Mouse (Mus musculus) kidney, postnatal 0 days (tissue): ENCODE measurements around the gene Cipc. TPM values are rescaled to one million over a fixed set of nuclear protein-coding genes. Genes with fewer than 3 reads are reported as not detected.

Source experiments
- ATAC-seq: fragments of 200-750 bp; cut with Nextera tagmentation; replicated peaks from 2 replicates; pipeline ENCODE4 v1.8.0; 2017; ENCODE audit warnings: low read depth, moderate number of reproducible peaks, moderate TSS enrichment, moderate library complexity; ENCODE audit not compliant: low FRiP score
- DNase-seq: peaks from one replicate; pipeline ENCODE4 v3.0.0-alpha.2; 2016; ENCODE audit warnings: low spot score
- H3K27ac ChIP-seq: fragments of 300-500 bp; sonication (generic); 2 replicates; pipeline ENCODE4 v1.5.1; 2014; ENCODE audit warnings: mild to moderate bottlenecking
- H3K27me3 ChIP-seq: fragments of 300-500 bp; sonication (generic); 2 replicates; pipeline ENCODE4 v1.6.1; 2014; ENCODE audit warnings: low read length, mixed read lengths; ENCODE audit not compliant: insufficient read depth
- H3K36me3 ChIP-seq: fragments of 300-500 bp; sonication (generic); 2 replicates; pipeline ENCODE4 v1.6.1; 2014; ENCODE audit warnings: low read length, mixed read lengths; ENCODE audit not compliant: insufficient read depth
- H3K4me1 ChIP-seq: fragments of 300-500 bp; sonication (generic); replicated peaks from 2 replicates; pipeline ENCODE4 v1.6.1; 2014; ENCODE audit warnings: antibody characterized with exemption, low read length, mixed read lengths; ENCODE audit not compliant: insufficient read depth
- H3K4me2 ChIP-seq: fragments of 300-500 bp; sonication (generic); 2 replicates; pipeline ENCODE4 v1.6.1; 2014; ENCODE audit warnings: mild to moderate bottlenecking, low read length, moderate library complexity, mixed read lengths
- H3K4me3 ChIP-seq: fragments of 300-500 bp; sonication (generic); replicated peaks from 2 replicates; pipeline ENCODE4 v1.5.1; 2014; ENCODE audit warnings: low read depth, low read length
- H3K9ac ChIP-seq: fragments of 300-500 bp; sonication (generic); 2 replicates; pipeline ENCODE4 v1.6.1; 2014; ENCODE audit warnings: low read depth, low read length
- H3K9me3 ChIP-seq: fragments of 300-500 bp; sonication (generic); replicated peaks from 2 replicates; pipeline ENCODE4 v1.6.1; 2016; ENCODE audit warnings: low read length, inconsistent platforms, mixed read lengths
- CTCF ChIP-seq: IDR thresholded peaks from 2 replicates; pipeline ENCODE4 v1.5.1; 2016; ENCODE audit warnings: antibody characterized with exemption, low read depth, mild to moderate bottlenecking, moderate library complexity
- WGBS: fragments of 180-500 bp; shearing (Covaris S2); extraction: QIAGEN DNeasy Blood & Tissue Kit; methylation state at CpG from one replicate; pipeline ENCODE4 v1.1.7; 2014; 5-methylcytosine and 5-hydroxymethylcytosine counted together
- polyA plus RNA-seq: library from polyadenylated mRNA; unstranded; fragments of >200 nt; fragmentation: Nextera tagmentation; extraction: Ambion mirVana; gene quantifications from 2 replicates; pipeline ENCODE4 v1.2.1, GENCODE M21; 2015

Gene Cipc
- polyA plus RNA-seq, 1 experiment from 2014 or later = 14.8 TPM

GRCm38 (mm10) chr12:86938571-86938970 lies 8.3 kb upstream of the Cipc start:
- no peak for DNase-seq
- whole genome bisulfite sequencing = 78% methylated on average over 9 of the region's 9 CpGs
- Histone ChIP-seq H3K4me1 (no peaks in the 10 kb centered on the region), H3K4me3 (no peak overlapping the region), H3K36me3 (no peaks in the 10 kb centered on the region), H3K27ac (no peak overlapping the region), H3K27me3 (no peaks in the 10 kb centered on the region), H3K9me3 (no peaks in the 10 kb centered on the region), H3K9ac (no peak overlapping the region), H3K4me2 (no peak overlapping the region)
- no peak for TF ChIP-seq CTCF
- ATAC-seq = no peak

DNA sequence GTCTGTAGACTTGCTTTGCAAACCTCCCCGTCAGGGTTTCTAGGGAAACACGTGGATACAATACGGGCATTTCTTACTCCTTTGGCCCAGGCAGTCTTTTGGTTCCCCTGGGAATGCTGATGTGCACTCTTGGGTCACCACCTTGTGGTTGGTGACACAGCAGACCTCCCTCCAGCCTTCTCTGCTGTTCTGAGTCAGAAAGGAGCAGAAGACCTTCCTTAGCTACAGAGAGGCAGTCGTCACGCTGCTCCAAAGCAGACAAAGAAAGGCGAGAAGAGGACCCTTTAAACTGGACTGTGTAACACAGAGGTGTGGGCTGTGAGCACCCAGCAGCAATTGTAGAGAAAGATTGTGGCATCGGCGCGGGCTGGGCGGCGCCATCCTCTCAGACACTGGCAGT lies 5.7 kb upstream of the Cipc start:
- H3K4me3 ChIP-seq = no peak overlapping the region
- H3K27me3 ChIP-seq = no peaks in the 10 kb centered on the region
- TF ChIP-seq CTCF = no peak; the same call in 1 of the 2 replicates
- H3K9me3 ChIP-seq = no peaks in the 10 kb centered on the region
- no peak overlapping the region for H3K9ac ChIP-seq
- 38% methylated on average over 11 of the region's 11 CpGs for WGBS
- no peak overlapping the region for H3K27ac ChIP-seq
- no peak for ATAC-seq
- H3K36me3 ChIP-seq = no peaks in the 10 kb centered on the region
- no peaks in the 10 kb centered on the region for H3K4me1 ChIP-seq
- H3K4me2 ChIP-seq = no peak overlapping the region
- DNase-seq = no peak

GRCm38 (mm10) chr12:86941734-86942486 lies 4.9 kb upstream of the Cipc start:
- Histone ChIP-seq H3K27me3 (no peaks in the 10 kb centered on the region), H3K4me3 (no peak overlapping the region), H3K27ac (no peak overlapping the region), H3K9ac (no peak overlapping the region), H3K4me2 (no peak overlapping the region), H3K36me3 (no peaks in the 10 kb centered on the region), H3K9me3 (no peaks in the 10 kb centered on the region), H3K4me1 (no peaks in the 10 kb centered on the region)
- no peak for TF ChIP-seq CTCF
- no peak for ATAC-seq
- DNase-seq = no peak
- 62% methylated on average over 5 of the region's 5 CpGs for WGBS

- Histone ChIP-seq H3K4me3 (no peak overlapping the region), H3K36me3 (no peaks in the 10 kb centered on the region), H3K9me3 (no peaks in the 10 kb centered on the region), H3K4me2 (no peak overlapping the region), H3K4me1 (peaks cover 7% of the 10 kb centered on the region), H3K27me3 (no peaks in the 10 kb centered on the region), H3K27ac (no peak overlapping the region), H3K9ac (no peak overlapping the region)
- no peak for TF ChIP-seq CTCF
- 83% methylated on average over 8 of the region's 8 CpGs for WGBS
- DNase-seq (no peak), ATAC-seq (no peak)
Measured at GRCm38 (mm10) chr12:86943421-86943820, 3.4 kb upstream of the Cipc start.

DNA sequence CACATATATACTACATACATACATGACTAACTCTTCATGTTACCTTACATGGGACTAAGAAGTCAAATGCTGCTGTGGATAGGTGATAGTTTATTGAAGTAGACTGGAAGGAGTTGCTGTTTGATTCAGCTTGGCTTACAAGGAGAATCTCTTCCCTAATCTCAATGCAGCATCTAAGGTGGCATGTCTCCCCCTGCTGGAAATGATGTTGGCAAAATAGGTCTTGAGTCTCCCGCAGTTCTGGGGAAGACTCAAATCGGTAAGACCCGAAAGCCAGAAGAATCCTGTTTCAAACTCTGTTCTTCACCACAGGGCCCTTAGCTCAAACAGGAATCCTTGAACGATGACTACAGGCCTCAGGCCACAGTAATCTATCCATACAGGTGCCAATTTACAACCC lies 1.7 kb upstream of the Cipc start:
- no peaks in the 10 kb centered on the region for H3K36me3 ChIP-seq
- no peak overlapping the region for H3K9ac ChIP-seq
- ATAC-seq (no peak), DNase-seq (peak; percentile 94)
- no peaks in the 10 kb centered on the region for H3K9me3 ChIP-seq
- peak; percentile 92 for TF ChIP-seq CTCF
- no peaks in the 10 kb centered on the region for H3K27me3 ChIP-seq
- no peak overlapping the region for H3K27ac ChIP-seq
- peaks cover 16% of the 10 kb centered on the region for H3K4me1 ChIP-seq
- WGBS = 4% methylated on average over 4 of the region's 4 CpGs
- H3K4me2 ChIP-seq = no peak overlapping the region
- no peak overlapping the region for H3K4me3 ChIP-seq

DNA sequence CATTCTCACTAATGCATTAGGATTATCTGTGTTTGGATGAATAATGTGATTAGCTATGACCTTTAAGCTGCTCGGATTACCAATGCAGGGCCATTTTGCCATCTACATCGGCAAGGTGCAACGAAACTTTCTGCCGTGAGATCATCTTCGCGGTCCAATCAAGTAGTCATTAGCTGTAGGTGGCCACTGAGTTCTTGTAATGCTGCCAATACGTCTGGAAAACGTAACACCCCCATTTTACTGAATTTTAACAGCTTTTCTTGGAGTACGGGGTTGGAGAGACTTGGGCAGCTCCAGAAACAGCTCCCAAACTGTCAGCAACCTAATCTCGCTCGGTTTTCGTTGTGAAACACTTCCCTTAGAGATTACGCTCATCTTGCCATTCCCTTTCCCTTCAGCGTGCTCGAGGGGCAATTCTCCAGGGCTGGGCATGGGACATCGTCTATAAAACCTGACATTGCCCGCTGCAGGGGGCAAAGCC lies 502 bp upstream of the Cipc start:
- peak overlapping the region; percentile 99 for H3K27ac ChIP-seq
- ATAC-seq = no peak
- peak overlapping the region; percentile 62 for H3K4me3 ChIP-seq
- under 1% methylated on average over 17 of the region's 17 CpGs for WGBS
- no peak for TF ChIP-seq CTCF
- no peaks in the 10 kb centered on the region for H3K27me3 ChIP-seq
- H3K9me3 ChIP-seq = no peaks in the 10 kb centered on the region
- peak overlapping the region; percentile 89 for H3K9ac ChIP-seq
- DNase-seq = peak; percentile 38
- H3K4me1 ChIP-seq = peaks cover 16% of the 10 kb centered on the region
- H3K36me3 ChIP-seq = no peaks in the 10 kb centered on the region
- H3K4me2 ChIP-seq = peak overlapping the region; percentile 80
